Mouse (Mus musculus) midbrain, embryonic 16.5 days (tissue): Measurements from ENCODE around the gene Stfa2. TPM values are rescaled to one million over a fixed set of nuclear protein-coding genes. Genes with fewer than 3 reads are reported as not detected.
"Not testable (repeated sequence)": the region's sequence is repeated elsewhere in the genome, so short reads cannot be mapped to it uniquely, and the experiment has no call there.

Experiments
- ATAC-seq: fragments of 200-750 bp; cut with Nextera tagmentation; 2 replicates; pipeline ENCODE4 v1.8.0; 2017; ENCODE audit warnings: moderate TSS enrichment
- H3K27ac ChIP-seq: fragments of 300-500 bp; sonication (generic); 2 replicates; pipeline ENCODE4 v1.5.1; 2014; ENCODE audit warnings: mild to moderate bottlenecking, low read length, mixed read lengths
- H3K27me3 ChIP-seq: fragments of 300-500 bp; sonication (generic); 2 replicates; pipeline ENCODE4 v1.6.1; 2014; ENCODE audit warnings: low read depth, low read length, mixed read lengths; ENCODE audit not compliant: control insufficient read depth, insufficient read depth
- H3K36me3 ChIP-seq: fragments of 300-500 bp; sonication (generic); 2 replicates; pipeline ENCODE4 v1.6.1; 2014; ENCODE audit warnings: mild to moderate bottlenecking, low read length, moderate library complexity, mixed read lengths; ENCODE audit not compliant: control insufficient read depth, insufficient read depth
- H3K4me1 ChIP-seq: fragments of 300-500 bp; sonication (generic); 2 replicates; pipeline ENCODE4 v1.6.1; 2014; ENCODE audit warnings: mild to moderate bottlenecking, low read length, mixed read lengths; ENCODE audit not compliant: control insufficient read depth, insufficient read depth
- H3K4me2 ChIP-seq: fragments of 300-500 bp; sonication (generic); 2 replicates; pipeline ENCODE4 v1.6.1; 2014; ENCODE audit warnings: mild to moderate bottlenecking, low read length, mixed read lengths
- H3K4me3 ChIP-seq: fragments of 300-500 bp; sonication (generic); 2 replicates; pipeline ENCODE4 v1.5.1; 2014; ENCODE audit warnings: low read depth, mild to moderate bottlenecking, low read length, moderate library complexity, mixed read lengths
- H3K9ac ChIP-seq: fragments of 300-500 bp; sonication (generic); 2 replicates; pipeline ENCODE4 v1.6.1; 2014; ENCODE audit warnings: low read depth, low read length, mixed read lengths
- H3K9me3 ChIP-seq: fragments of 300-500 bp; sonication (generic); replicated peaks from 2 replicates; pipeline ENCODE4 v1.6.1; 2014; ENCODE audit warnings: mild to moderate bottlenecking, low read length, mixed read lengths; ENCODE audit not compliant: control insufficient read depth, poor library complexity, severe bottlenecking
- WGBS: fragments of 180-500 bp; shearing (Covaris S2); extraction: QIAGEN DNeasy Blood & Tissue Kit; methylation state at CpG from one replicate; pipeline ENCODE4 v1.1.7; 2014; 5-methylcytosine and 5-hydroxymethylcytosine counted together
- polyA plus RNA-seq: library from polyadenylated mRNA; unstranded; fragments of >200 nt; fragmentation: Nextera tagmentation; extraction: Ambion mirVana; gene quantifications from 2 replicates; pipeline ENCODE4 v1.2.1, GENCODE M21; 2015

Gene Stfa2
- not detected in 2 replicates for polyA plus RNA-seq

DNA sequence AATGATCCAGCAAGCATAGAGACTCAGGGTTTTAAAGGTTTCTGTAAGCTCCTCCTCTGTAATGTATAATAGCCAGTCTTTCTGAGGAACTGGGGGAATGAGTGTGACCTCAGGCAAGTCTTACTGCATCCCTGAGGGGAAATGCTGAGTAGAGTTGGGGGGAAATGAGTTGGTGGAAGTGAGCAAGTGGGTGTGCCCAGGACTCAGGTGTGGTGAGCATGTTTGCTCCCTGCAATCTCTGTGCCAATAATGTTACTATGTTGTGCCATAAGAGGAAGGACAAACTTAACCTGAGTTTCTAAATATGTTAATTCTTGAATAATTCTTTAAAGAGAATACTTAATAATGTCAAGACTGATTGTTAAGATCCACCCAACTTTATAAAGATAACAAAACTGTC lies at the start of gene Stfa2:
Gene Stfa2 (minus strand): TSS at position 101 of the 400 bp plus-strand sequence.
- no peaks in the 10 kb centered on the region for H3K27me3 ChIP-seq

DNA sequence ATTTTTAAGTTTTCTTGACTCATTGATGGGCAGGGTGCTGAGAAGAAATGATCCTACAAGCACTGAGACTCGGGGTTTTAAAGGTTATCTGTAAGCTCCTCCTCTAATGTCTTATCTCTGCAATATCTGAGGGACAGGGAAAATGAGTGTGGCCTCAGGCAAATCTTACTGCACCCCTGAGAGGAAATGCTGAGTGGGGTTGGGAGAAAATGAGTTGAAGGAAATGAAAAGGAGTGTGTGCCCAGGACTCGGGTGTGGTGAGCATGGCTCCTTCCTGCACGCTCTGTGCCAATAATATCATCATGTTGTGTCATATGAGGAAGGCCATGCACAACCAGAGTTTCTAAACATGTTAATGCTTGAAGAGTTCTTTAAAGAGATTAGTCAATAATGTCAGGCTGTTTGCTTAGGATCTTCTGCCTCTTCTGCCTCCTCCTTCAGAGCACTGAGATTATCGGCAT lies 47.1 kb upstream of the Stfa2 start, which contains the start of gene Stfa3:
Gene Stfa3 (minus strand): TSS at position 51 of the 461 bp plus-strand sequence.
- no peaks in the 10 kb centered on the region for H3K36me3 ChIP-seq
- no peak for ATAC-seq
- H3K9me3 ChIP-seq: no peaks in the 10 kb centered on the region
- H3K4me3 ChIP-seq: no peak within 1 kb of the TSS
- H3K27ac ChIP-seq: no peak within 1 kb of the TSS
- no peak within 1 kb of the TSS for H3K9ac ChIP-seq
- 88% methylated on average over 4 of the region's 4 CpGs for WGBS
- H3K4me1 ChIP-seq: no peaks in the 10 kb centered on the region
- H3K4me2 ChIP-seq: no peak within 1 kb of the TSS
- H3K27me3 ChIP-seq: no peaks in the 10 kb centered on the region

More for the DNA sequence above, at the start of gene Stfa2:
- no peak for ATAC-seq
- no peak within 1 kb of the TSS for H3K9ac ChIP-seq
- no peaks in the 10 kb centered on the region for H3K36me3 ChIP-seq
- no peaks in the 10 kb centered on the region for H3K4me1 ChIP-seq
- H3K9me3 ChIP-seq: no peaks in the 10 kb centered on the region
- no peak within 1 kb of the TSS for H3K4me2 ChIP-seq
- H3K27ac ChIP-seq: no peak within 1 kb of the TSS
- no peak within 1 kb of the TSS for H3K4me3 ChIP-seq

DNA sequence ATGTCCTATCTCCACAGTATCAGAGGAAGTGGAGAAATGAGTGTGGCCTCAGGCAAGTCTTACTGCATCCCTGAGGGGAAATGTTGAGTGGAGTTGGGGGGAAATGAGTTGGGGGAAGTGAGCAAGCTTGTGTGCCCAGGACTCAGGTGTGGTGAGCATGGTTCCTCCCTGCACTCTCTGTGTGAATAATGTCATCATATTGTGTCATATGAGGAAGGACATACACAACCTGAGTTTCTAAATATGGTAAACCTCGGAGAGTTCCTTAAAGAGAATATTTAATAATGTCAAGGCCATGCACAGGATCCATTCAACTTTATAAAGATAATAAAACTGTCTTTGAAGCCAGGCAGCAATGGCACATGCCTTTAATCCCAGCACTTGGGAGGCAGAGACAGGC lies 12.7 kb upstream of the Stfa2 start:
- not testable (repeated sequence) for H3K4me3 ChIP-seq

DNA sequence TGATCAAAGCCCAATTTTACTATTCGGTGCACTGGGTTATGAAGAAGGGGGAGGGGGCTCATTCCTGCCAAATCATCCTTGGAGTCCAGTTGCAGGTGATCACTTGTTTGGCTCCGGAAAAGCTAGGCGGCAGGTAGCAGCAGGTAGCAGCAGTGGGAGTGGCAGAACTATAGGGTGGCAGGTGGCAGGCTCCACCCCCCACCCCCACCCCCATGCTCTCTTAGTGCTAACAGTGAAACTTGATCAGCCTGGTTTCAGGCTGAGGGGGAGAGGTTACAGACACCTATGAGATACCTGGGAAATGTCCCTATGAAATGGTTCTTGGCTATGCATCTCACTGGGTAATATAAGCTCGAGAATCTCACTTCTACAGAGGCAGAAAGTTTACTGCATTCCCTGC lies 19.2 kb downstream of the Stfa2 start:
- ATAC-seq: no peak
- Histone ChIP-seq H3K4me3 (no peak overlapping the region), H3K4me2 (no peak overlapping the region)

More for the DNA sequence above, 12.7 kb upstream of the Stfa2 start:
- not testable (repeated sequence) for H3K9ac ChIP-seq, H3K36me3 ChIP-seq, H3K4me2 ChIP-seq, ATAC-seq, H3K27ac ChIP-seq, H3K9me3 ChIP-seq, H3K27me3 ChIP-seq, H3K4me1 ChIP-seq
- WGBS: 95% methylated on average over 1 of the region's 1 CpGs

DNA sequence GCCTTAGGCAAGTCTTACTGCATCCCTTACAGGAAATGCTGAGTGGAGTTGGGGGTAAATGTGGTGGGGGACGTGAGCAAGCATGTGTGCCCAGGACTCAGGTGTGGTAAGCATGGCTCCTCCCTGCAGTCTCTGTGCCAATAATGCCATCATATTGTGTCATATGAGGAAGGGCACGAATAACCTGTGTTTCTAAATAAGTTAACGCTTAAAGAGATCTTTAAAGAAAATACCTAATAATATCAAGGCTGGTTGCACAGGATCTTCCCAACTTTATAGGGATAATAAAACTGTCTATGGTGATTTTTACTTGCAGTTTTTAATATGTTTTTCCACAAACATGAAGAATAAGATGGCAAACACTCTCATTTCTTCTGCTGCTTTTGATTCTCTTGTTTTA lies 40.6 kb downstream of the Stfa2 start, which contains the start of gene BC100530:
Gene BC100530 (minus strand): TSS at position 101 of the 400 bp plus-strand sequence.
- H3K9me3 ChIP-seq, H3K4me3 ChIP-seq, H3K4me2 ChIP-seq, ATAC-seq, H3K27ac ChIP-seq, H3K36me3 ChIP-seq, H3K27me3 ChIP-seq, H3K4me1 ChIP-seq, H3K9ac ChIP-seq: not testable (repeated sequence)
- 86% methylated on average over 3 of the region's 3 CpGs for WGBS

More for the DNA sequence above, 19.2 kb downstream of the Stfa2 start:
- Histone ChIP-seq H3K4me1 (no peaks in the 10 kb centered on the region), H3K27ac (no peak overlapping the region), H3K36me3 (no peaks in the 10 kb centered on the region), H3K9ac (no peak overlapping the region), H3K9me3 (no peaks in the 10 kb centered on the region), H3K27me3 (no peaks in the 10 kb centered on the region)
- 29% methylated on average over 4 of the region's 4 CpGs for WGBS

Other genes with a start within 250 kb of the Stfa2 start
- 0.67 TPM in 1 of 2 replicates, not detected in the other for gene Gm5483, start 224.2 kb downstream of the Stfa2 start, polyA plus RNA-seq
- not detected in 2 replicates for gene Gm5416, start 198.1 kb downstream of the Stfa2 start, polyA plus RNA-seq
- not detected in 2 replicates for gene 2010005H15Rik, start 187.0 kb downstream of the Stfa2 start, polyA plus RNA-seq
- gene Stfa1, start 131.5 kb downstream of the Stfa2 start, polyA plus RNA-seq: 0.70 and 1.6 TPM in 2 replicates
- not detected in 2 replicates for gene BC117090, start 74.1 kb downstream of the Stfa2 start, polyA plus RNA-seq
- gene BC100530, start 40.7 kb downstream of the Stfa2 start, polyA plus RNA-seq: 0.97 TPM in 1 of 2 replicates, not detected in the other
- gene Stfa3, start 46.9 kb upstream of the Stfa2 start, polyA plus RNA-seq: 0.53 and 0.61 TPM in 2 replicates
- gene Casr, start 153.7 kb upstream of the Stfa2 start, polyA plus RNA-seq: 0.20 and 0.59 TPM in 2 replicates